Mouse (Mus musculus) heart, adult 2 months (tissue): ENCODE data around the gene Lrrc47.

Experiments used
- CTCF ChIP-seq: fragments of 200-600 bp; IDR thresholded peaks from 2 replicates; pipeline ENCODE4 v1.8.1; 2022; ENCODE audit warnings: antibody characterized with exemption, mild to moderate bottlenecking, moderate library complexity
- POLR2A ChIP-seq: fragments of 200-500 bp; IDR thresholded peaks from 2 replicates; pipeline ENCODE4 v1.6.1; 2011; ENCODE audit warnings: mild to moderate bottlenecking, low read depth, low read length, control low read depth; ENCODE audit not compliant: insufficient read depth

DNA sequence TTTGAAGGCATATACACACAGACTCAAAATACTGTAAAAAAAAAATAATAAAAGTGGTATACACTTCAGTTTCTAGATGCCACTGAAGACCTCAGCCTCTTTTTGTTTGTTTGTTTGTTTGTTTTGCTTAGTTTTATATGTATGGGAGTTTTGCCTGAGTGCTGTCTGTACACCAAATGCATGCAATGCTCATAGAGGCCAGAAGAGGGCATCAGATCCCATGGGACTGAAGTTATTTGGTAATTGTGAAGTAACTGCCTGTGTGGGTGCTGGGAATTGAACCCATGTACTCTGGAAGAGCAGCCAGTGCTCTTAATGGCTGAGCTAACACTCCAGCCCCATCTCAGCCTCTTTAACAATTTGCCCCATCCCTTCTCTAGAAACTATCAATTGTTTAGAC lies 17.1 kb downstream of the Lrrc47 start:
- TF ChIP-seq POLR2A (no peak), CTCF (peak; percentile 58)
